Mouse (Mus musculus): ENCODE data around the gene Ift81. TPM values are rescaled to one million over a fixed set of nuclear protein-coding genes. Genes with fewer than 3 reads are reported as not detected.

Ift81 gene
- polyA plus RNA-seq, 1 experiment = 29.0 TPM

DNA sequence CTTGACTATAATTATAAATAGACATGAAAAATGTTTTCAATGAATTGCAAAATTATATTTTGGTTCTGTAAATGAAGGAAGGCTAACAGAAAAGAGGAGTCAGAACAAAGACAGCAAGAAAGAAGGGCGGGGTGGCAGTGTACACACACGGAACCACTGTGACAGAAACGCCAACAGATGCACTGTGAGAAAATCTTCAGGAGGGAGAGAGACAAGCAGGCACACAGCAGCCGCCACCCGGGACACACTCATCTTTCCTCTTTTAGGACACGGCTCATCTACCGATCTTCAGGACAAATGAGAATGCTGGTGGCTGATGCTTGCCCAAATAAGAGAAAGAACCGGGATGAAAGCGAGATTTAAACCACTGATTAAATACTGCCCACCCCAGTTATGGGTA is 61.7 kb downstream of the Ift81 start:
- peak in 1 of 2 experiments; percentile 51 for DNase-seq (ENCODE audit: extremely low spot score in 1 of 2, low spot score in 1 of 2)

DNA sequence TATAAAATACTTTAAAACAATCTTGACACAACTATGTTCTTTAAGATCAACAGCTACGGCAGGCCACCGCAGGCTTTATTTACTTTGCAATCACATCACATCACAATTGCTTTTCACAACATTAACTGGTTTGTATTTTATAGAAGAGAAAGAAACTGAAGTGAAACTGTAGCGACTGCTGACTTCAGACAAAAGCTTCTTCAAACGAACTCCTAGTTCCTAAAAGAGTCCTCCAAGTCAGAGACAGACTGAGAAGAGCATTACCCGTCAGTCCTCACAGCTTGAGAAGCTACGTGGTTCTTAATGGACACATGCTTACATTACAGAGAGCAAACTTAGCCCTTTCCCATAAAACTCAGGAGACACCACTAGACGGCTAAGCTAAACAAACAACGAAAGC is 63.9 kb downstream of the Ift81 start:
- DNase-seq (ENCODE audit: extremely low spot score in 1 of 2, low spot score in 1 of 2) = no peak

DNA sequence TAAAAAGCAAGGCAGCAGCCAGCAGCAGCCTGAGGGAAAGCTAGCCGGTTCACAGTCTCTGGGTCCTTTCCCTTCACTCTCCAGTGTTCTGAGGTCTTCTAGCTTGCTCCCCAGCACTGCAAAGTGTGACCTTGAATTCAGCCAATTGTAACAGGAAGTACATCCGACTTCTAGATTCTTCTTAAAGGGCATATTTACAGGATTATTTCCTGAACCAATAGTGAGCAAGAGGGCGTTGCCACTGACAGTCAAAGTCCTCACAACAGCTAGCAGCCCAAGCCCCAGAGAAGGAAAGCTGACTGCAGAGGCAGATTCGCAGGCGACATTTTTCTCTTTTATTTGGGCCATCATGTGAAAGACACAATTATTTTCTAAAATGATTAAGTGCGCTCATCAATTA is 65.6 kb downstream of the Ift81 start:
- no peak for DNase-seq (ENCODE audit: extremely low spot score in 1 of 2, low spot score in 1 of 2)

DNA sequence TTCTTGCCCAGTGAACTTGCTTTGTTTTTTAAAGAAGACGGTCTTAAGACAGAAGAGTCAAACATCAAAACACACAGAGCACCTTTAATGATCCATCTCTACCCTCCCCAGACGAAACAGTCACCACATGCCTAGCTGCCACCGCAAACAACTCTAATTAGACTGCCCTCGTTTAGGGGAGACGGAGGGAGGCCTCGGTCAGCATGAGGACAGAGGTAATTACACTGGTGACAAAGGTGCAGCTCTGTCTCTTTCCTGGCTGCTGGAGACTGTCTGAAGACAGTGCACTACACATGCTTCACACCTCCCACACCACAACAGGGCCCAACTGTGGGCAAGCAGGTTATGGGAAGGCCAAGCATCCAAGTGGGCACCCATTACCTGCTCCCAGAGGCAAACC is 66.5 kb downstream of the Ift81 start:
- no peak for DNase-seq (ENCODE audit: extremely low spot score in 1 of 2, low spot score in 1 of 2)

DNA sequence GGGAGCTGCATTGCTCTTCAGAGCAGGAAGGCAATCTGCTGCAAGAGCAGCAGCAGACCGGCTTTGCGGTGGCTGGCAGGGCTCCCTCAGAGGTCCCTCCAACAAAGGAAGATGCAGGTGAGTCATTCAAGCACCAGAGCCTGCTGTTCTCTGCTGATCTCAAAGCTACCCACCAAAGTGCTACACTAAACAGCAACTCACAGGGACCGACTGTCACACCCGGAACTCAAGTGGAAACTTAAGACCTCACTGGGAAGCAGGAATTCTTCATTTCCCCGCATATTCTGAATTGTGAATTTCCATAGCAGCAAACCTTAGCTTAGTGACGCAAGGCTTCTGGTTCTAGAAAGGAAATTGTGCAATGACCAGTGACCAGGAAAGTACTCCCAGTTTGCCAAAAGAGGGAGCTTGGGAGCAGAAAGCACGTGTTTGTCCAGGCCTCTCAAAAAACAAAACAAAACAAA is 67.0 kb downstream of the Ift81 start:
- peak in 1 of 2 experiments; percentile 70 for DNase-seq (ENCODE audit: extremely low spot score in 1 of 2, low spot score in 1 of 2)

DNA sequence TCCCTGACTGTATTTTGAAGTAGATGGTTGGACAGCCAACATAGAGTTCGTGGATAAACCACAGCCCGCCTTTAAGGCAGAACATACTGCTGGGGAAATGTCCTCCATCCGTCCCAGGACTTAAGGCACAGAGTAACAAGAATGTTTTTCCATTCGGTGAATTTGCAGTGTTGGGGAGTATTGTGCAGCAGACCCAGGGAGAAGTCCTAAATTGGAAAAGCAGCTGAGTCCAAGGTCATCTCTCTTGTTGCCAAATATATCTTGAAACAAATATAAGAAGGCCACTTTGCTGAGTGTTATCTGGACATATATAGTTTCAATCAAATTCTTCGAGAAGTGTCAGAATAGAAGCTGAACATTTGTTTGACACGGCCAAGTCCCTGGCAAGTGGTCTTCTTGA is 70.9 kb downstream of the Ift81 start:
- DNase-seq (ENCODE audit: extremely low spot score in 1 of 2, low spot score in 1 of 2) = no peak

- no peak for DNase-seq (ENCODE audit: extremely low spot score in 1 of 2, low spot score in 1 of 2)
These were observed 72.4 kb downstream of the Ift81 start for GRCm38 (mm10) chr5:122541871-122542270.

GRCm38 (mm10) chr5:122538077-122538476 is 76.2 kb downstream of the Ift81 start:
- no peak for DNase-seq (ENCODE audit: extremely low spot score in 1 of 2, low spot score in 1 of 2)

DNA sequence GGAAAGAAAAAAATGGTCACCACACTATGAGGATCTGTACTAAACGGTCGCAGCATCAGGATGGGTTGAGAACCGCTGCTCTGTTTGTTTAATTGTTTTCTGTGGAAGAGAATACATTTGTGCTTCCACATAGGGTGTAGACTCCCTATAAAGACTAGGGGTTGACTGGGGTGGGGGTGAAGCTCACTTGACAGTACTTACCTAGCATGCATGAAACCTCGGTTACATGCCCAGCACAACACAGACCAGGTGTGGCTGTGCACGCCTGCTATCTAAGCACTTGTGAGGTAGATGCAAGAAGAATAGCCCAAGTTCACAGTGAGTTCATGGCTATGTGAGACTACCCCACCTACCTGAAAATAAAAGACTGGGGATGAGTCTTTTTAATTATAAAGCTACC is 76.7 kb downstream of the Ift81 start:
- no peak for DNase-seq (ENCODE audit: extremely low spot score in 1 of 2, low spot score in 1 of 2)

DNA sequence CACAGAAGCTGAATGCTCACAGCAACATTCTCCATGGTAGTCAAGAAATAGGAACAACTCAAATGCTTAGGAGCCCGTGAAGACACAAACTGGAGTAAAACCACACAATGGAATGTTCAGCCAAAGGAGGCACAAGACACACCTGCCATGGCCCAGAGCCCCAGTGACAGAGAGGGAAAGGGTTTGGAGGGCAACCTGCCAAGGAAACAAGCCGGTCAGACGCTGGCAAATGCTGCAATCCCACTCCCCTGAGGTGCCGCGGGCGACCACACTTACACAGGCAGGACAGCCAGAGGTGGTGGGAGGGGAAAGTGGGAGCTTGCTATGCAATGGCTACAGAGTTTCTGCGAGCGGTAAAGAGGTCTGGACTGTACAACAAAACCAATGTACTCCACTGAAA is 80.4 kb downstream of the Ift81 start:
- no peak for DNase-seq (ENCODE audit: extremely low spot score in 1 of 2, low spot score in 1 of 2)

DNA sequence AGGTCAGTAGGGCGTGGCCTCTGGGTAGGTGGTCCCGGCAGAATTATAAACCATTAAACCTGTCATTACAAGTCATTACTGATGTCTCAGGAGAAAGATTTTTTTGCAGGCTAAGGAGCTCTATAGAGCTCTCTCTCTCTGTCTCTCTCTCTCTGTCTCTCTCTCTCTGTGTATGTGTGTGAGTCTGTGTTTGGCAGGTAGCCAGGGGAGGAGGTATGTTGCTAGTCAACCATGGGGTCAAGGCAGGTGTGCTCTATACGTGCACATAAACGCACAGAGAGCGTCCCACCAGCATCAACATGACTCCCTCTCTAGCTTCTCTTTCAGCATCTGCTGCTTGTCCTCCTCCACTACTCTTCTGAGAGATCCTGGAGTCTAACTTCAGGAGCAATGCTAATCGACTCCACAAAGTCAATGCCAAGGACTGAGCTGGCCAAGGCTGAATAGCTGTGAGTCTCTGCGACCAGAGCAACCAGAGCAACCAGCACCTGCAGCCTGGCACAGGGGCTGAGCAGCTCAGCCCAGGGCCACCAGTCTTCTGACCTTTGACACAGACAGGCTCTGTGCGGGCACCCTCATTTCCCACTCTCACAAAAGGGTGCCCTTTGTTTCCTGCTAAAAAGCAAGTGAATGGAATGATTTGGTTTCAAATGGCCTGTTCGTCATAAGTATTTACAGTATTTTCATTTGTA is 84.3 kb downstream of the Ift81 start:
- DNase-seq (ENCODE audit: extremely low spot score in 1 of 2, low spot score in 1 of 2) = no peak

GRCm38 (mm10) chr5:122529316-122529715 is 85.0 kb downstream of the Ift81 start:
- peak; percentile 37 to 70 for DNase-seq (ENCODE audit: extremely low spot score in 1 of 2, low spot score in 1 of 2)

DNA sequence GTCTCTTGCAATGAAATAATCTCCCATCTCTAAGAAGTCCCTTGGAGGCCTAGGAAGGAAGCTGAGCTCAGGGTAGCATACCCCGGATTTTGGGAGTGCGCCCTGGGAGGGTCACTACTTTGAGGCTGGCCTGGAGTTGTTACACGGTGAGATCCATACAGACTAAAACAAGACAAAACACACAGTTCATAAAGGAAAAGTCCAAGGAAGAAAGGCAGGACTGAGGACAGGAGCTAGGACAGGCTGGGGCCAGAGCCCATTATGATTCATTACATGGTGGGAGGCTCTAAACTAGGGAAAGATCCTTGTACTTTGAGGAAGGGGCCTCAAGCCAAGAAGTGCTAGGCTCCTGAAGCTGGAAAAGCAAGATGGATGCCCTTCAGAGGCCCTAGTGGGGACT is 85.7 kb downstream of the Ift81 start:
- DNase-seq (ENCODE audit: extremely low spot score in 1 of 2, low spot score in 1 of 2) = no peak

GRCm38 (mm10) chr5:122527761-122528160 is 86.6 kb downstream of the Ift81 start:
- no peak for DNase-seq (ENCODE audit: extremely low spot score in 1 of 2, low spot score in 1 of 2)

GRCm38 (mm10) chr5:122526878-122527730 is 87.2 kb downstream of the Ift81 start:
- no peak for DNase-seq (ENCODE audit: extremely low spot score in 1 of 2, low spot score in 1 of 2)

DNA sequence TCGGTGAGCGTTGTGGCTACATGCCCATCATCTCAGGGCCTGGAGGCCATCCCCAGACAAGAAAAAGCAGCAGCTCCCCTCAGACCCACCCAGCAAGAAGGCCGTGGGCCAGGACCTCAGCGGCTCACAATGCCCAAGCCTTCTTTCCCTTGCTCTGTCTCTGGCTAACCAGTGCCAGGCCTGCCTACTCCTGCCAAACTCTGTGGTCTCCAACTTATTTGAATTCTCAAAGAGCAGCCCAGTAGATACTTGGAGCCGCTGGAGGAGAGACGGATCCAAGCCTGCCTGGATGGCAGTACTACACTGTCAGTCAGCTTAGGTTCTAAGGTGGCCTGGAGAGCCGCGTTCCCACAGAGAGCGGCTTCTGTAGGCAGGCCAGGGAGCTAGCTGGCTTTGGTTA is 87.9 kb downstream of the Ift81 start:
- peak in 1 of 2 experiments; percentile 53 for DNase-seq (ENCODE audit: extremely low spot score in 1 of 2, low spot score in 1 of 2)

DNA sequence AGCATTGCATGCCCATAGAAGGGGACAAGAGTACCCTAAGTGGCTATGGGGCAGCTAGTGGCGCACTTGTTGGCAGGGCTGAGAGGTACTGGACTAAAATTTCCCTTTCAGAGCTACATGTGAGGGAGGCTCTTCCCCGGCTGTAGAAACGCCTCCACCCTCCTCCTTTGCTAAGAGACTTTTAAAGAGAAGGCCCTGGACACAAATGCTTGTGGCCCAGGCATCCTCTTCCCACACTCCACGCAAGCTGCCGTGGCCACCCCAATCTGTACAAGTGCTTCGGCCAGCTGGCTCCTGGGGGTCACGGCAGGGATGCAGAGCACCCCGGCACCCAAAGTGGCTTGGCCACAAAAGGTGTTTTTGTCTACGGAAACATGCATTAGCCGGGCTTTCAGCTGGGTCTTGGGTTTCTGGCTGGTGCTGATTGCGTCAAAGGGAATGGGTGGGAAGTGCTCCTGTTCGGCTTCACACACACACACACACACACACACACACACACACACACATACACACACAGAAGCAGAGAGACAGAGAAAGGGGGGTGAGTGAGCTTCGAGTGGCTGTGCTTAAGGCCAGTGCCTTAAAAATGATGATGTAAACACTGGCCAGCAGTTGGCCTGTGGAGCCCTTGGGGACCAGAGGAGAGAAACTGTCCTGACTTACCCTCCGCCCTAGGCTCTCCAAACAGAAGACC is 88.9 kb downstream of the Ift81 start:
- no peak for DNase-seq (ENCODE audit: extremely low spot score in 1 of 2, low spot score in 1 of 2)

DNA sequence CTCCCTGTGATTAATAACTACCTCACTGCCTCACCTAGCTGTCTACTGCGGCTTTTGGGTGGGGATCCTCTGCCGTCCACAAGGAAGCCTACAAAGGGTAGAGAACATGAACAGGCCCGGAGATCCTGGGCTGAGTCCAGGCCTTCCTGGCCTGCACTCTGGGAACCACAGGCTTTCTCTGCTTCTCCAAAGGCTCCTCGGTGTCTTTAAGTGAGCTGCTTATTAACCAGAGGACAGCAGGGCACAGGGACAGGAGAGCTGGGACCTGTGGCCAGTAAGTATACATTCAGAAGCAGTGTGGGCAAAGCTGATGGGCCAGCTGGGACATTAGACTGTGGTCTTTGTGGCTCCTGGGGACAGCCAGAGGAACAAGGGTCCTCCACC is 89.5 kb downstream of the Ift81 start:
- DNase-seq (ENCODE audit: extremely low spot score in 1 of 2, low spot score in 1 of 2) = no peak

GRCm38 (mm10) chr5:122524244-122524643 is 90.1 kb downstream of the Ift81 start:
- DNase-seq (ENCODE audit: extremely low spot score in 1 of 2, low spot score in 1 of 2) = no peak

DNA sequence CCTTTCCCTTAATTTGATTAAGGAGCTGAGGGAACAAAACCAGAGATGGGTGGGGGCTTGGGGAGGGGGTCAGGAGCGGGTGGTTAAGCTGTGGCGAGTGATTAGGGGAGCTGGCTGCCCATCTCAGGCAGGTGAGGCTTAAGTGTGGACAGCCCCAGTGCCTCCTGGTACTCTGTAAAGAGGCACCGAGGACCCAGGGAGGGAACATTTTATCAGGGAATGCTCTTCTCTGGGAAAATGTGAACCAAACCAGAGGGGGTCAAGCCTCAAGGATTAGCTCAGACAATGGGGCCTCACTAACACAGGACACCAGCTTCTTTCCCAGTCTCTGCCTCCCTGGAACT is 93.2 kb downstream of the Ift81 start:
- DNase-seq (ENCODE audit: extremely low spot score in 1 of 2, low spot score in 1 of 2) = no peak
